In the genomic region with DNA sequence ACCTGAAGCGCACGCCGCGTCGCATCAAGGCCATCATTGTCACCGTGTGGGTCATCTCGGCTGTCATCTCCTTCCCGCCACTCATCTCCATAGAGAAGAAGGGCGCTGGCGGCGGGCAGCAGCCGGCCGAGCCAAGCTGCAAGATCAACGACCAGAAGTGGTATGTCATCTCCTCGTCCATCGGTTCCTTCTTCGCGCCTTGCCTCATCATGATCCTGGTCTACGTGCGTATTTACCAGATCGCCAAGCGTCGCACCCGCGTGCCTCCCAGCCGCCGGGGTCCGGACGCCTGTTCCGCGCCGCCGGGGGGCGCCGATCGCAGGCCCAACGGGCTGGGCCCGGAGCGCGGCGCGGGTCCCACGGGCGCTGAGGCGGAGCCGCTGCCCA, we compare ENCODE assay signal across 8 mouse cellular contexts. TPM values are rescaled to one million over a fixed set of nuclear protein-coding genes. Genes with fewer than 3 reads are reported as not detected.
DNase-seq lines count a peak whose midpoint lies in the region; ATAC-seq and TF ChIP-seq lines count a peak whose summit lies in the region.

No protein-coding gene starts in this region.

- H3K9me3 ChIP-seq in ES-Bruce4 (replicated peaks; ENCODE audit: control insufficient read depth, insufficient read depth, low read length, poor library complexity, severe bottlenecking) = no peaks in the 10 kb centered on the region
- H3K9me3 ChIP-seq in forebrain, embryonic 12.5 days = no peaks in the 10 kb centered on the region
- H3K9me3 ChIP-seq in limb, embryonic 14.5 days (ENCODE audit: control insufficient read depth, low read length) = no peaks in the 10 kb centered on the region
- no peaks in the 10 kb centered on the region for H3K9me3 ChIP-seq in stomach, embryonic 15.5 days

- intact Hi-C loops in heart, adult 2 months (cut with DNase I) = loop anchor here (10.0 kb wide), 1 partner anchor 1018 kb away; no protein-coding TSS in a partner anchor
- intact Hi-C loops in heart, postnatal 14 days (cut with DNase I) = loop anchor here (5.0 to 10.0 kb wide), 2 partner anchors 208 to 486 kb away; no protein-coding TSS in a partner anchor

- H3K9ac ChIP-seq in heart, adult 2 months (ENCODE audit: low read depth, low read length) = no peak overlapping the region
- peak overlapping the region; percentile 43 for H3K9ac ChIP-seq in ES-Bruce4 (ENCODE audit: low read depth, poor library complexity, severe bottlenecking)
- peak overlapping the region; percentile 54 for H3K9ac ChIP-seq in forebrain, embryonic 12.5 days
- H3K9ac ChIP-seq in limb, embryonic 14.5 days (ENCODE audit: low read depth, low read length, severe bottlenecking) = peak overlapping the region; percentile 47
- peak overlapping the region; percentile 22; the same call in 1 of the 2 replicates for H3K9ac ChIP-seq in stomach, embryonic 15.5 days

- H3K4me3 ChIP-seq in heart, adult 2 months = peak overlapping the region; percentile 56
- H3K4me3 ChIP-seq in ES-Bruce4 (ENCODE audit: low read depth, low read length) = peak overlapping the region; percentile 38
- peak overlapping the region; percentile 57 for H3K4me3 ChIP-seq in forebrain, embryonic 12.5 days (replicated peaks)
- H3K4me3 ChIP-seq in limb, embryonic 14.5 days (replicated peaks; ENCODE audit: low read length) = peak overlapping the region; percentile 52
- peak overlapping the region; percentile 52 for H3K4me3 ChIP-seq in stomach, embryonic 15.5 days (replicated peaks)

- TF ChIP-seq POLR2A in heart, adult 2 months (IDR thresholded peaks at IDR 0.05; ENCODE audit: insufficient read depth, low read depth, low read length) = no peak
- TF ChIP-seq POLR2A in ES-Bruce4 (IDR thresholded peaks at IDR 0.05; ENCODE audit: insufficient read depth, low read length) = no peak
- no peak for TF ChIP-seq POLR2A in limb, embryonic 14.5 days (IDR thresholded peaks at IDR 0.05; ENCODE audit: borderline replicate concordance, extremely low read depth, insufficient read depth, insufficient read length)

- no peak for TF ChIP-seq CTCF in heart, adult 2 months (IDR thresholded peaks at IDR 0.05)
- no peak for TF ChIP-seq CTCF in ES-Bruce4 (IDR thresholded peaks at IDR 0.05; ENCODE audit: low read depth, low read length)

- no peak overlapping the region for H3K27ac ChIP-seq in heart, adult 2 months
- H3K27ac ChIP-seq in ES-Bruce4 (ENCODE audit: insufficient read depth, low read length) = no peak overlapping the region
- no peak overlapping the region for H3K27ac ChIP-seq in forebrain, embryonic 12.5 days
- no peak overlapping the region for H3K27ac ChIP-seq in limb, embryonic 14.5 days (replicated peaks; ENCODE audit: low read depth, low read length)
- H3K27ac ChIP-seq in stomach, embryonic 15.5 days = no peak overlapping the region

- H3K36me3 ChIP-seq in heart, adult 2 months (ENCODE audit: control insufficient read depth, insufficient read depth, low read length) = no peaks in the 10 kb centered on the region
- no peaks in the 10 kb centered on the region for H3K36me3 ChIP-seq in ES-Bruce4 (ENCODE audit: control insufficient read depth, insufficient read depth, low read length, poor library complexity, severe bottlenecking)
- no peaks in the 10 kb centered on the region for H3K36me3 ChIP-seq in forebrain, embryonic 12.5 days (replicated peaks)
- no peaks in the 10 kb centered on the region for H3K36me3 ChIP-seq in limb, embryonic 14.5 days (ENCODE audit: control insufficient read depth, insufficient read depth, low read length)
- H3K36me3 ChIP-seq in stomach, embryonic 15.5 days = no peaks in the 10 kb centered on the region

- H3K79me2 ChIP-seq in heart, adult 2 months (replicated peaks; ENCODE audit: control insufficient read depth, insufficient read depth, low read length) = no peaks in the 10 kb centered on the region

- 0 out of 2 replicates have a peak, but pooled peaks cover 2% of the 10 kb centered on the region for H3K4me1 ChIP-seq in heart, adult 2 months (ENCODE audit: control insufficient read depth, insufficient read depth, low read length)
- H3K4me1 ChIP-seq in ES-Bruce4 (ENCODE audit: control insufficient read depth, insufficient read depth, low read length) = peaks cover 2% of the 10 kb centered on the region
- peaks cover 32% of the 10 kb centered on the region for H3K4me1 ChIP-seq in forebrain, embryonic 12.5 days
- H3K4me1 ChIP-seq in limb, embryonic 14.5 days (ENCODE audit: control insufficient read depth, insufficient read depth, low read length) = peaks cover 24% of the 10 kb centered on the region
- peaks cover 29% of the 10 kb centered on the region for H3K4me1 ChIP-seq in stomach, embryonic 15.5 days

- 2% methylated on average over 46 of the region's 46 CpGs for WGBS in heart, adult 2 months
- under 1% methylated on average over 46 of the region's 46 CpGs for WGBS in forebrain, embryonic 12.5 days
- 1% methylated on average over 43 of the region's 46 CpGs for whole genome bisulfite sequencing in limb, embryonic 14.5 days
- 2% methylated on average over 46 of the region's 46 CpGs for WGBS in stomach, embryonic 15.5 days

- peak overlapping the region; percentile 100 for H3K4me2 ChIP-seq in forebrain, embryonic 12.5 days
- H3K4me2 ChIP-seq in limb, embryonic 14.5 days (replicated peaks; ENCODE audit: low read depth, low read length, severe bottlenecking) = peak overlapping the region; percentile 99
- H3K4me2 ChIP-seq in stomach, embryonic 15.5 days = peak overlapping the region; percentile 98

- no peak for TF ChIP-seq EP300 in heart, adult 2 months (IDR thresholded peaks at IDR 0.05; ENCODE audit: insufficient read depth, low read depth, low read length)
- no peak for TF ChIP-seq EP300 in ES-Bruce4 (IDR thresholded peaks at IDR 0.05; ENCODE audit: insufficient read depth, low read depth, low read length)

- H3K27me3 ChIP-seq in heart, adult 2 months (ENCODE audit: control insufficient read depth, insufficient read depth, low read length) = peaks cover 25% of the 10 kb centered on the region
- H3K27me3 ChIP-seq in ES-Bruce4 (ENCODE audit: control insufficient read depth, insufficient read depth, low read length, poor library complexity, severe bottlenecking) = peaks cover 22% of the 10 kb centered on the region
- H3K27me3 ChIP-seq in forebrain, embryonic 12.5 days = peaks cover 65% of the 10 kb centered on the region
- peaks cover 46% of the 10 kb centered on the region for H3K27me3 ChIP-seq in limb, embryonic 14.5 days (ENCODE audit: control insufficient read depth, insufficient read depth, low read length)
- H3K27me3 ChIP-seq in stomach, embryonic 15.5 days (replicated peaks) = peaks cover 40% of the 10 kb centered on the region

- DNase-seq in heart, adult 2 months = no peak
- DNase-seq in heart, postnatal 14 days = no peak
- no peak for DNase-seq in limb, embryonic 14.5 days (ENCODE audit: low spot score)
- DNase-seq in gastrocnemius, postnatal 10 days = no peak
- DNase-seq in adrenal gland, adult 2 months = no peak

- no peak for ATAC-seq in forebrain, embryonic 12.5 days (ENCODE audit: low FRiP score)
- ATAC-seq in limb, embryonic 14.5 days (ENCODE audit: low FRiP score, low read depth) = no peak
- ATAC-seq in stomach, embryonic 15.5 days (ENCODE audit: insufficient read depth, low FRiP score, low read depth) = no peak

RNA-seq across cellular contexts. Expression of gene Adra2a, which starts 2.7 kb away (rescaled TPM):
- under 1 TPM; 0.23 to 0.25 TPM for total RNA-seq in heart, adult 2 months (2021)
- 0.06 and 0.20 TPM in 2 replicates for polyA plus RNA-seq in heart, adult 2 months (2012; rRNA removed)
- total RNA-seq in heart, postnatal 14 days (2021) = under 1 TPM; 0.27 to 0.31 TPM
- polyA plus RNA-seq in ES-Bruce4 (2011; ENCODE audit: insufficient read depth, insufficient read length, low read depth, missing spikeins) = not detected in 2 replicates
- polyA plus RNA-seq in forebrain, embryonic 12.5 days (2016; fragmentation: Nextera tagmentation; extraction: Ambion mirVana) = 2.1 and 2.6 TPM in 2 replicates
- 3.7 and 6.6 TPM in 2 replicates for polyA plus RNA-seq in limb, embryonic 14.5 days (2012; rRNA removed)
- 1.2 and 1.4 TPM in 2 replicates for polyA plus RNA-seq in limb, embryonic 14.5 days (2014; fragmentation: Nextera tagmentation; extraction: Ambion mirVana)
- 0.58 and 0.93 TPM in 2 replicates for polyA plus RNA-seq in stomach, embryonic 15.5 days (2015; fragmentation: Nextera tagmentation; extraction: Ambion mirVana)
- total RNA-seq in gastrocnemius, postnatal 10 days (2021) = 1 to 10 TPM in 1 of 2 experiments, under 1 TPM in 1; 0.94 to 1.3 TPM
- total RNA-seq in adrenal gland, adult 2 months (2021) = under 1 TPM; 0.28 to 0.29 TPM
- 0.43 and 0.80 TPM in 2 replicates for polyA plus RNA-seq in adrenal gland, adult 2 months (2012; rRNA removed)
